In genomic region chr13:67214015-67214607, GRCm38 (mm10) we compare ENCODE assay signal across 12 mouse cellular contexts. TPM values are rescaled to one million over a fixed set of nuclear protein-coding genes. Genes with fewer than 3 reads are reported as not detected.
A peak's percentile ranks its signal among the peaks of the same experiment; 100 is the strongest.
DNase-seq lines count a peak whose midpoint lies in the region; ATAC-seq and TF ChIP-seq lines count a peak whose summit lies in the region.
"Had no signal": no experiment of that assay in that cellular context is flagged by ENCODE, and none has a peak within 500 bp of the region (broad histone marks: within the 10 kb centered on the region; RNA-seq: fewer than 3 reads in every experiment).

No protein-coding gene starts in this region.

- no peaks in the 10 kb centered on the region for H3K27me3 ChIP-seq in embryonic facial prominence, embryonic 13.5 days
- no peaks in the 10 kb centered on the region for H3K27me3 ChIP-seq in embryonic facial prominence, embryonic 10.5 days (replicated peaks; ENCODE audit: low read depth, poor library complexity, severe bottlenecking)
- no peaks in the 10 kb centered on the region for H3K27me3 ChIP-seq in lung, postnatal 0 days (replicated peaks; ENCODE audit: insufficient read depth, low read length)
- H3K27me3 ChIP-seq: forebrain, embryonic 15.5 days; heart, embryonic 12.5 days; neural tube, embryonic 13.5 days had no signal

- H3K36me3 ChIP-seq in embryonic facial prominence, embryonic 13.5 days, result no peaks in the 10 kb centered on the region
- H3K36me3 ChIP-seq in embryonic facial prominence, embryonic 10.5 days (replicated peaks), result no peaks in the 10 kb centered on the region
- H3K36me3 ChIP-seq in lung, postnatal 0 days (ENCODE audit: insufficient read depth, low read length), result no peaks in the 10 kb centered on the region
- H3K36me3 ChIP-seq: forebrain, embryonic 15.5 days; heart, embryonic 12.5 days; neural tube, embryonic 13.5 days had no signal

- H3K4me2 ChIP-seq in embryonic facial prominence, embryonic 13.5 days, result no peak overlapping the region
- H3K4me2 ChIP-seq in lung, postnatal 0 days (replicated peaks; ENCODE audit: low read depth, low read length), result no peak overlapping the region
- H3K4me2 ChIP-seq: forebrain, embryonic 15.5 days; heart, embryonic 12.5 days; neural tube, embryonic 13.5 days had no signal

- ATAC-seq in embryonic facial prominence, embryonic 13.5 days (ENCODE audit: insufficient number of reproducible peaks, insufficient read depth, low FRiP score, low TSS enrichment, low read depth), result 0 out of 2 replicates have a peak, but pooled peaks have one; percentile 32
- no peak for ATAC-seq in lung, postnatal 0 days
- ATAC-seq in activated CD4-positive, CD25-positive, alpha-beta regulatory T cell, adult 4 months, result peak; percentile 65
- ATAC-seq: forebrain, embryonic 15.5 days had no signal

- H3K9ac ChIP-seq in embryonic facial prominence, embryonic 13.5 days, result no peak overlapping the region
- H3K9ac ChIP-seq in lung, postnatal 0 days (replicated peaks; ENCODE audit: low read depth), result no peak overlapping the region
- H3K9ac ChIP-seq: forebrain, embryonic 15.5 days; heart, embryonic 12.5 days; neural tube, embryonic 13.5 days had no signal

- no peak for DNase-seq in embryonic facial prominence, embryonic 10.5 days (ENCODE audit: low spot score)
- peak; percentile 24 for DNase-seq in lung, postnatal 0 days (ENCODE audit: low spot score)
- no peak for DNase-seq in lung, postnatal 36 days
- DNase-seq in thymus, postnatal 25 days, result peak; percentile 14
- no peak for DNase-seq in adrenal gland, adult 8-10 months
- DNase-seq in cerebellum, postnatal 4 days (ENCODE audit: low spot score in 2 of 2), result no peak
- DNase-seq: embryo, embryonic 11 days had no signal

- no peak overlapping the region for H3K27ac ChIP-seq in embryonic facial prominence, embryonic 13.5 days
- H3K27ac ChIP-seq in embryonic facial prominence, embryonic 10.5 days (replicated peaks), result no peak overlapping the region
- H3K27ac ChIP-seq in lung, postnatal 0 days (ENCODE audit: low read length), result no peak overlapping the region
- H3K27ac ChIP-seq: forebrain, embryonic 15.5 days; neural tube, embryonic 13.5 days had no signal

- H3K4me3 ChIP-seq in embryonic facial prominence, embryonic 13.5 days, result no peak overlapping the region
- no peak overlapping the region for H3K4me3 ChIP-seq in embryonic facial prominence, embryonic 10.5 days
- no peak overlapping the region for H3K4me3 ChIP-seq in lung, postnatal 0 days (ENCODE audit: low read depth, low read length)
- H3K4me3 ChIP-seq: forebrain, embryonic 15.5 days; heart, embryonic 12.5 days; neural tube, embryonic 13.5 days had no signal

- H3K4me1 ChIP-seq in embryonic facial prominence, embryonic 13.5 days, result no peaks in the 10 kb centered on the region
- no peaks in the 10 kb centered on the region for H3K4me1 ChIP-seq in embryonic facial prominence, embryonic 10.5 days
- H3K4me1 ChIP-seq in lung, postnatal 0 days (ENCODE audit: insufficient read depth, low read depth, low read length), result no peaks in the 10 kb centered on the region
- H3K4me1 ChIP-seq: forebrain, embryonic 15.5 days; heart, embryonic 12.5 days; neural tube, embryonic 13.5 days had no signal

- H3K9me3 ChIP-seq in embryonic facial prominence, embryonic 13.5 days, result no peaks in the 10 kb centered on the region
- H3K9me3 ChIP-seq in embryonic facial prominence, embryonic 10.5 days, result peaks cover 6% of the 10 kb centered on the region; the same call in 1 of the 2 replicates
- H3K9me3 ChIP-seq in lung, postnatal 0 days (ENCODE audit: low read length), result no peaks in the 10 kb centered on the region
- H3K9me3 ChIP-seq: forebrain, embryonic 15.5 days had no signal

- 59% methylated on average over 4 of the region's 4 CpGs for WGBS in embryonic facial prominence, embryonic 13.5 days
- 59% methylated on average over 4 of the region's 4 CpGs for WGBS in embryonic facial prominence, embryonic 10.5 days
- WGBS in lung, postnatal 0 days, result 54% methylated on average over 4 of the region's 4 CpGs

- no peak for TF ChIP-seq EP300 in lung, postnatal 0 days (IDR thresholded peaks at IDR 0.05)

- TF ChIP-seq CTCF in lung, postnatal 0 days (IDR thresholded peaks at IDR 0.05), result peak; percentile 36; the same call in 1 of the 2 replicates

RNA-seq across cellular contexts. Expression of gene Zfp455, which starts 19.8 kb away (rescaled TPM):
- polyA plus RNA-seq in embryonic facial prominence, embryonic 13.5 days (2015; fragmentation: Nextera tagmentation; extraction: Ambion mirVana), result 3.2 and 3.5 TPM in 2 replicates
- 1.1 and 1.3 TPM in 2 replicates for polyA plus RNA-seq in embryonic facial prominence, embryonic 10.5 days (2016; fragmentation: Nextera tagmentation; extraction: Ambion mirVana)
- 1.7 and 2.1 TPM in 2 replicates for polyA plus RNA-seq in lung, postnatal 0 days (2015; fragmentation: Nextera tagmentation; extraction: Ambion mirVana)
- polyA plus RNA-seq in activated CD4-positive, CD25-positive, alpha-beta regulatory T cell, adult 4 months (2017; shearing (Covaris generic)), result 1 to 10 TPM; 5.7 to 6.4 TPM
- 1 to 10 TPM; 2.3 to 3.0 (median 2.6) TPM for total RNA-seq in adrenal gland, adult 8-10 months (2022)

RNA-seq across cellular contexts. Expression of gene Rsl1, which starts 41.1 kb away (rescaled TPM):
- 8.0 and 8.9 TPM in 2 replicates for polyA plus RNA-seq in embryonic facial prominence, embryonic 13.5 days (2015; fragmentation: Nextera tagmentation; extraction: Ambion mirVana)
- 7.4 and 7.5 TPM in 2 replicates for polyA plus RNA-seq in embryonic facial prominence, embryonic 10.5 days (2016; fragmentation: Nextera tagmentation; extraction: Ambion mirVana)
- polyA plus RNA-seq in lung, postnatal 0 days (2015; fragmentation: Nextera tagmentation; extraction: Ambion mirVana), result 6.3 and 6.6 TPM in 2 replicates
- polyA plus RNA-seq in activated CD4-positive, CD25-positive, alpha-beta regulatory T cell, adult 4 months (2017; shearing (Covaris generic)), result 10 to 100 TPM; 18.8 to 21.6 TPM
- 1 to 10 TPM; 5.6 to 9.3 (median 6.9) TPM for total RNA-seq in adrenal gland, adult 8-10 months (2022)

Comparison
In these comparisons a context has a peak if more than half of its experiments do, and no peak if none do; other contexts are left out.
1. DNase-seq: peak in lung, postnatal 0 days (single experiment) and thymus, postnatal 25 days (single experiment); none in embryonic facial prominence, embryonic 10.5 days (single experiment), lung, postnatal 36 days (single experiment), adrenal gland, adult 8-10 months (single experiment) and cerebellum, postnatal 4 days (0 of 2).